Mouse (Mus musculus) hindbrain, embryonic 13.5 days (tissue): ENCODE measurements around the gene Sec61a2. TPM values are rescaled to one million over a fixed set of nuclear protein-coding genes. Genes with fewer than 3 reads are reported as not detected.

ENCODE experiments used
- ATAC-seq: fragments of 200-750 bp; cut with Nextera tagmentation; 2 replicates; pipeline ENCODE4 v1.8.0; 2017; ENCODE audit warnings: moderate TSS enrichment; ENCODE audit not compliant: low FRiP score
- H3K27ac ChIP-seq: fragments of 300-500 bp; sonication (generic); 2 replicates; pipeline ENCODE4 v1.5.1; 2015; ENCODE audit warnings: inconsistent platforms, mild to moderate bottlenecking, moderate library complexity
- H3K27me3 ChIP-seq: fragments of 300-500 bp; sonication (generic); 2 replicates; pipeline ENCODE4 v1.6.1; 2015; ENCODE audit warnings: mild to moderate bottlenecking, inconsistent platforms
- H3K36me3 ChIP-seq: fragments of 300-500 bp; sonication (generic); 2 replicates; pipeline ENCODE4 v1.6.1; 2015; ENCODE audit warnings: mild to moderate bottlenecking, inconsistent platforms
- H3K4me1 ChIP-seq: fragments of 300-500 bp; sonication (generic); replicated peaks from 2 replicates; pipeline ENCODE4 v1.6.1; 2015; ENCODE audit warnings: inconsistent platforms
- H3K4me2 ChIP-seq: fragments of 300-500 bp; sonication (generic); 2 replicates; pipeline ENCODE4 v1.6.1; 2015; ENCODE audit warnings: inconsistent platforms, mild to moderate bottlenecking, moderate library complexity
- H3K4me3 ChIP-seq: fragments of 300-500 bp; sonication (generic); 2 replicates; pipeline ENCODE4 v1.5.1; 2015; ENCODE audit warnings: mild to moderate bottlenecking, inconsistent platforms
- H3K9ac ChIP-seq: fragments of 300-500 bp; sonication (generic); 2 replicates; pipeline ENCODE4 v1.6.1; 2015; ENCODE audit warnings: mild to moderate bottlenecking, inconsistent platforms
- H3K9me3 ChIP-seq: fragments of 300-500 bp; sonication (generic); 2 replicates; pipeline ENCODE4 v1.6.1; 2016; ENCODE audit warnings: inconsistent platforms
- WGBS: fragments of 180-500 bp; shearing (Covaris S2); methylation state at CpG from one replicate; pipeline ENCODE4 v1.1.7; 2015; 5-methylcytosine and 5-hydroxymethylcytosine counted together
- polyA plus RNA-seq: library from polyadenylated mRNA; unstranded; fragments of >200 nt; fragmentation: Nextera tagmentation; extraction: Ambion mirVana; gene quantifications from 2 replicates; pipeline ENCODE4 v1.2.1, GENCODE M21; 2015

Sec61a2 gene
- polyA plus RNA-seq, 1 experiment from 2014 or later = 98.1 TPM

GRCm38 (mm10) chr2:5821264-5821663 lies 74.0 kb downstream of the Sec61a2 start:
- WGBS = 94% methylated on average over 10 of the region's 10 CpGs

More at GRCm38 (mm10) chr2:5821264-5821663, 74.0 kb downstream of the Sec61a2 start:
- Histone ChIP-seq H3K27me3 (no peaks in the 10 kb centered on the region), H3K9me3 (no peaks in the 10 kb centered on the region), H3K9ac (no peak overlapping the region), H3K4me3 (no peak overlapping the region), H3K4me1 (no peaks in the 10 kb centered on the region), H3K27ac (no peak overlapping the region), H3K4me2 (no peak overlapping the region), H3K36me3 (peaks cover 78% of the 10 kb centered on the region)
- no peak for ATAC-seq

Other genes with a start within 250 kb of the Sec61a2 start
- 3.5 and 3.6 TPM in 2 replicates for gene Camk1d, start 180.9 kb downstream of the Sec61a2 start, polyA plus RNA-seq
- 28.8 and 30.8 TPM in 2 replicates for gene Nudt5, start 50.4 kb downstream of the Sec61a2 start, polyA plus RNA-seq
- gene Cdc123, start 50.3 kb downstream of the Sec61a2 start, polyA plus RNA-seq = 323 and 334 TPM in 2 replicates
- gene Gm13199, start 32.5 kb downstream of the Sec61a2 start, polyA plus RNA-seq = 0.71 and 1.0 TPM in 2 replicates
- gene Dhtkd1, start 47.4 kb upstream of the Sec61a2 start, polyA plus RNA-seq = 7.1 and 7.4 TPM in 2 replicates
- 9.1 and 10.1 TPM in 2 replicates for gene Upf2, start 56.0 kb upstream of the Sec61a2 start, polyA plus RNA-seq
- gene Proser2, start 234.8 kb upstream of the Sec61a2 start, polyA plus RNA-seq = 5.7 and 5.8 TPM in 2 replicates